Mouse (Mus musculus): ENCODE results near the gene Txlnb. TPM values are rescaled to one million over a fixed set of nuclear protein-coding genes. Genes with fewer than 3 reads are reported as not detected.

Gene Txlnb
- 0.02 and 0.12 TPM in 2 replicates for polyA plus RNA-seq (2012; rRNA removed)

GRCm38 (mm10) chr10:17795767-17796631 is at the start of gene Txlnb:
Gene Txlnb, plus strand, starts transcription at chr10:17796226.

Other genes starting within 250 kb of the Txlnb start
- gene Cited2, start 73.0 kb upstream of the Txlnb start, polyA plus RNA-seq (2012; rRNA removed), result 15.6 and 18.8 TPM in 2 replicates
- 7.1 and 7.7 TPM in 2 replicates for gene Heca, start 151.8 kb downstream of the Txlnb start, polyA plus RNA-seq (2012; rRNA removed)
- gene Abracl, start 227.1 kb downstream of the Txlnb start, polyA plus RNA-seq (2012; rRNA removed), result 41.9 and 46.1 TPM in 2 replicates